Mouse (Mus musculus) forebrain, embryonic 16.5 days (tissue): ENCODE data around the gene Zfp963. TPM values are rescaled to one million over a fixed set of nuclear protein-coding genes. Genes with fewer than 3 reads are reported as not detected.

Source experiments
- ATAC-seq: fragments of 200-750 bp; cut with Nextera tagmentation; 2 replicates; pipeline ENCODE4 v1.8.0; 2017; ENCODE audit warnings: mild to moderate bottlenecking, moderate library complexity
- H3K27ac ChIP-seq: fragments of 300-500 bp; sonication (generic); 2 replicates; pipeline ENCODE4 v1.5.1; 2014; ENCODE audit warnings: low read length, control low read depth
- H3K27me3 ChIP-seq: fragments of 300-500 bp; sonication (generic); replicated peaks from 2 replicates; pipeline ENCODE4 v1.6.1; 2014; ENCODE audit warnings: low read length; ENCODE audit not compliant: control insufficient read depth, insufficient read depth
- H3K36me3 ChIP-seq: fragments of 300-500 bp; sonication (generic); 2 replicates; pipeline ENCODE4 v1.6.1; 2014; ENCODE audit not compliant: control insufficient read depth, insufficient read depth
- H3K4me1 ChIP-seq: fragments of 300-500 bp; sonication (generic); replicated peaks from 2 replicates; pipeline ENCODE4 v1.6.1; 2014; ENCODE audit warnings: low read length; ENCODE audit not compliant: control insufficient read depth, insufficient read depth
- H3K4me2 ChIP-seq: fragments of 300-500 bp; sonication (generic); 2 replicates; pipeline ENCODE4 v1.6.1; 2014; ENCODE audit warnings: mild to moderate bottlenecking, low read length, control low read depth
- H3K4me3 ChIP-seq: fragments of 300-500 bp; sonication (generic); replicated peaks from 2 replicates; pipeline ENCODE4 v1.5.1; 2014; ENCODE audit warnings: mild to moderate bottlenecking, low read length, control low read depth
- H3K9ac ChIP-seq: fragments of 300-500 bp; sonication (generic); replicated peaks from 2 replicates; pipeline ENCODE4 v1.6.1; 2014; ENCODE audit warnings: low read depth, low read length, control low read depth
- H3K9me3 ChIP-seq: fragments of 300-500 bp; sonication (generic); 2 replicates; pipeline ENCODE4 v1.6.1; 2016; ENCODE audit warnings: low read length; ENCODE audit not compliant: control insufficient read depth
- WGBS: fragments of 180-500 bp; shearing (Covaris S2); extraction: QIAGEN DNeasy Blood & Tissue Kit; methylation state at CpG from one replicate; pipeline ENCODE4 v1.1.7; 2014; 5-methylcytosine and 5-hydroxymethylcytosine counted together
- polyA plus RNA-seq: library from polyadenylated mRNA; unstranded; fragments of >200 nt; fragmentation: Nextera tagmentation; extraction: Ambion mirVana; gene quantifications from 2 replicates; pipeline ENCODE4 v1.2.1, GENCODE M21; 2015

Gene Zfp963
- polyA plus RNA-seq, 1 experiment from 2014 or later: 9.6 TPM

DNA sequence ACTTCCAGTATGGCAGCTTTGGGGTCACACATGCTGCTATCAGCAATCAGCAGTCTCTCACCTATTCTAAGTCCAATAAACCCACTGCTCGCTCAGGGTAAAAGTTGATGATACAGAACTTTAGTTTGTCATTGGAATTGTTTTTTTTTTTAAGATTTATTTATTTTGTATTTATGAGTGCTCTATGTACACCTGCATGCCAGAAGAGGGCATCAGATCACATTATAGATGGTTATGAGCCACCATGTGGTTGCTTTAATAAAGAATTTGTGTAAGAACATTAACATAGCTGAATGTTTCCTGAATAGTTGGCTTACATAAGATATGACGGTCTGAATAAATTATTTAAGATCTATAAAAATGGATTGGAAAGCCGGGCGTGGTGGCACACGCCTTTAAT is 8.5 kb upstream of the Zfp963 start:
- ATAC-seq: no peak
- H3K9ac ChIP-seq: no peak overlapping the region
- no peaks in the 10 kb centered on the region for H3K9me3 ChIP-seq
- no peaks in the 10 kb centered on the region for H3K4me1 ChIP-seq
- peaks cover 11% of the 10 kb centered on the region; the same call in 1 of the 2 replicates for H3K36me3 ChIP-seq
- WGBS: 97% methylated on average over 5 of the region's 5 CpGs
- H3K27me3 ChIP-seq: no peaks in the 10 kb centered on the region
- no peak overlapping the region for H3K4me2 ChIP-seq
- H3K27ac ChIP-seq: no peak overlapping the region
- no peak overlapping the region for H3K4me3 ChIP-seq

- peaks cover 10% of the 10 kb centered on the region for H3K4me1 ChIP-seq
- WGBS: 92% methylated on average over 2 of the region's 2 CpGs
- no peaks in the 10 kb centered on the region for H3K27me3 ChIP-seq
- no peak overlapping the region for H3K4me2 ChIP-seq
- no peak overlapping the region for H3K27ac ChIP-seq
- ATAC-seq: no peak
- H3K36me3 ChIP-seq: peaks cover 8% of the 10 kb centered on the region; the same call in 1 of the 2 replicates
- no peaks in the 10 kb centered on the region for H3K9me3 ChIP-seq
- no peak overlapping the region for H3K4me3 ChIP-seq
- H3K9ac ChIP-seq: no peak overlapping the region
Measured at GRCm38 (mm10) chr8:69752437-69752836, 2.7 kb upstream of the Zfp963 start.

- no peak for ATAC-seq
- 86% methylated on average over 2 of the region's 2 CpGs for WGBS
- H3K9ac ChIP-seq: no peak overlapping the region
- peaks cover 14% of the 10 kb centered on the region for H3K36me3 ChIP-seq
- no peak overlapping the region for H3K27ac ChIP-seq
- no peaks in the 10 kb centered on the region for H3K9me3 ChIP-seq
- H3K4me2 ChIP-seq: no peak overlapping the region
- H3K4me3 ChIP-seq: no peak overlapping the region
- no peaks in the 10 kb centered on the region for H3K27me3 ChIP-seq
- H3K4me1 ChIP-seq: no peaks in the 10 kb centered on the region
Measured at GRCm38 (mm10) chr8:69741231-69741630, 8.5 kb downstream of the Zfp963 start.

DNA sequence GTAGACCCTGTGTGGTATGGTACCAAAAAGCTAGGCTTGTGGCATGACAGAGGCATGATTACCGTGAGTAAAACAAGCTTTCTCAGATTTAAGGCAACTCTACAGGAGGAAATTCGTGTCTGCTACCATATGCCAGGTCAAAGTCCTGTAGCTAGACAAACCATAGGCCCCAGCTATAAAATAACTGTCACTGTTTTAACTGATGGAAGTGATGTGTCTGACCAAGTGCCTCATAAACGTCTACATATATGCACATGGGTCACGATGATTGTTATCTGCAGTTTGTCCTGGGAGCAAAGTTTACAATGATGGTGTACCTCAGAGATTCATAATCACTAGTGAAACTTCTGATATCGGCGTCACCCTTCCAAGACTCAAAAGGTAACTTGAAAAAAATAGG is 9.0 kb downstream of the Zfp963 start:
- ATAC-seq: no peak
- no peaks in the 10 kb centered on the region for H3K9me3 ChIP-seq
- peaks cover 14% of the 10 kb centered on the region for H3K36me3 ChIP-seq
- H3K4me1 ChIP-seq: no peaks in the 10 kb centered on the region
- no peak overlapping the region for H3K27ac ChIP-seq
- H3K9ac ChIP-seq: no peak overlapping the region
- H3K4me3 ChIP-seq: no peak overlapping the region
- no peak overlapping the region for H3K4me2 ChIP-seq
- WGBS: 87% methylated on average over 6 of the region's 6 CpGs
- no peaks in the 10 kb centered on the region for H3K27me3 ChIP-seq

GRCm38 (mm10) chr8:69735495-69735894 is 14.3 kb downstream of the Zfp963 start:
- H3K27ac ChIP-seq: no peak overlapping the region
- no peaks in the 10 kb centered on the region for H3K9me3 ChIP-seq
- H3K4me2 ChIP-seq: no peak overlapping the region
- 61% methylated on average over 1 of the region's 1 CpGs for WGBS
- no peaks in the 10 kb centered on the region for H3K36me3 ChIP-seq
- H3K27me3 ChIP-seq: no peaks in the 10 kb centered on the region
- H3K4me3 ChIP-seq: no peak overlapping the region
- ATAC-seq: no peak
- H3K9ac ChIP-seq: no peak overlapping the region
- no peaks in the 10 kb centered on the region for H3K4me1 ChIP-seq

DNA sequence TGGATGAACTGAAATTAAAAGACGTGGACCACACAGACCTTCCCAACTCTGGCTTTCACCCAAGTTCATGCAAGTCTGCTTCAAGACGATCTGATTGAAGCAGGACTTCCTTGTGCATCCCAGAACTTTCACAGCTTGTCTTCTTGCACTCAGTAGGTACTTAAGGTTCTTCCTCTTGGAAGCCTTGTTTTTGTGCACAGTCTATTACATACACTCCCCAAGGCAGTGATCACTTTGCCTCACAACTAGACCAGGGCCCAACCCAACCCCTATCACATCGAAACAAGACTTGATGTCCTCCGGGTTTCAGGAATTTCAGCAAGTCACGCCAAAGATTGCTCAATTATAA is 32.6 kb downstream of the Zfp963 start:
- Histone ChIP-seq H3K4me2 (peak overlapping the region; percentile 53), H3K4me3 (peak overlapping the region; percentile 91), H3K27me3 (no peaks in the 10 kb centered on the region), H3K27ac (peak overlapping the region; percentile 57), H3K4me1 (peaks cover 30% of the 10 kb centered on the region), H3K9ac (no peak overlapping the region), H3K36me3 (no peaks in the 10 kb centered on the region), H3K9me3 (no peaks in the 10 kb centered on the region)
- peak; percentile 14 for ATAC-seq
- WGBS: 48% methylated on average over 5 of the region's 5 CpGs

GRCm38 (mm10) chr8:69716403-69717231 is 33.2 kb downstream of the Zfp963 start:
- no peaks in the 10 kb centered on the region for H3K27me3 ChIP-seq
- H3K36me3 ChIP-seq: no peaks in the 10 kb centered on the region
- 0% methylated on average over 45 of the region's 52 CpGs for WGBS
- peak overlapping the region; percentile 53 for H3K4me2 ChIP-seq
- H3K4me1 ChIP-seq: peaks cover 30% of the 10 kb centered on the region
- H3K4me3 ChIP-seq: peak overlapping the region; percentile 91
- H3K9me3 ChIP-seq: no peaks in the 10 kb centered on the region
- peak; percentile 98 for ATAC-seq
- H3K9ac ChIP-seq: peak overlapping the region; percentile 99
- H3K27ac ChIP-seq: peak overlapping the region; percentile 100

- peaks cover 30% of the 10 kb centered on the region for H3K4me1 ChIP-seq
- peak overlapping the region; percentile 47 for H3K4me2 ChIP-seq
- no peaks in the 10 kb centered on the region for H3K9me3 ChIP-seq
- no peak overlapping the region for H3K9ac ChIP-seq
- 81% methylated on average over 6 of the region's 6 CpGs for WGBS
- no peaks in the 10 kb centered on the region for H3K27me3 ChIP-seq
- H3K4me3 ChIP-seq: peak overlapping the region; percentile 24
- no peak for ATAC-seq
- no peak overlapping the region for H3K27ac ChIP-seq
- H3K36me3 ChIP-seq: no peaks in the 10 kb centered on the region
Measured at GRCm38 (mm10) chr8:69715366-69715765, 34.4 kb downstream of the Zfp963 start.

GRCm38 (mm10) chr8:69713516-69713915 is 36.3 kb downstream of the Zfp963 start:
- Histone ChIP-seq H3K4me3 (no peak overlapping the region), H3K9ac (no peak overlapping the region), H3K36me3 (peaks cover 9% of the 10 kb centered on the region), H3K4me2 (no peak overlapping the region), H3K9me3 (no peaks in the 10 kb centered on the region), H3K27ac (no peak overlapping the region), H3K4me1 (peaks cover 30% of the 10 kb centered on the region), H3K27me3 (no peaks in the 10 kb centered on the region)
- whole genome bisulfite sequencing: 93% methylated on average over 8 of the region's 8 CpGs
- ATAC-seq: no peak
